8 mouse cellular contexts compared by ENCODE assay signal in the genomic region with DNA sequence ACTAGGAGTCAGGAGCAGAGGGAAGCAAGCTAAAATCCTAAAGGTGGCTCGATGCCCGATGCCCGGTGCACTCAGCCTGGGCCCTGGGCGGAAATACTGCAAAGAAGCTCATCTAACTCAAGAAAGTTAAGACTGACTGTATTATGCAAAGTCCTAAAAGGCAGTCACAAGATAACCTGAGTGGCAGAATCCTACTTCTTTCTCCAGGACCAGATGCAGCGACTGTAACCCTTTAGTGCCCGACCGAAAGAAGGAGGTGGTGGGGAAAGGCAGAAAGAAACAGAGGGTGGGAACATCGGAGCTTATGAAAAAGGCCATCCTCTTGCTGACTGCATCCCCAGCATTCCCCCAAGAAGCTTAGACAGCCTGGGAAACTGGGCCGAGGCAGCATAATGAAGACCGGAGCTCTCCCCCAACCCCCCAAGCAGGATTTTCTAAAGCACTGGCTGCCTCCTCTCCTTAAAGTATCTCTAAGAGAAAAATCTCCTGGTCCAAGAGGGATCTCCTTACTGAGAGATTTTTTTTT.
DNase-seq lines count a peak whose midpoint lies in the region; ATAC-seq and TF ChIP-seq lines count a peak whose summit lies in the region.

No protein-coding gene starts in this region.

- H3K27ac ChIP-seq in lung, embryonic 14.5 days (ENCODE audit: low read depth), result no peak overlapping the region
- peak overlapping the region; percentile 93 for H3K27ac ChIP-seq in cortical plate, adult 2 months (ENCODE audit: insufficient read depth, low read length)
- H3K27ac ChIP-seq in heart, embryonic 15.5 days, result no peak overlapping the region
- no peak overlapping the region for H3K27ac ChIP-seq in neural tube, embryonic 11.5 days (ENCODE audit: low read depth, low read length)

- no peaks in the 10 kb centered on the region for H3K27me3 ChIP-seq in lung, embryonic 14.5 days (ENCODE audit: insufficient read depth, low read length)
- no peaks in the 10 kb centered on the region for H3K27me3 ChIP-seq in heart, embryonic 15.5 days
- H3K27me3 ChIP-seq in neural tube, embryonic 11.5 days (ENCODE audit: control insufficient read depth, insufficient read depth, low read length), result no peaks in the 10 kb centered on the region

- H3K4me2 ChIP-seq in lung, embryonic 14.5 days, result peak overlapping the region; percentile 85
- H3K4me2 ChIP-seq in heart, embryonic 15.5 days, result peak overlapping the region; percentile 80
- H3K4me2 ChIP-seq in neural tube, embryonic 11.5 days (ENCODE audit: low read depth), result peak overlapping the region; percentile 69

- TF ChIP-seq POLR2A in cortical plate, adult 2 months (IDR thresholded peaks at IDR 0.05; ENCODE audit: extremely low read depth, insufficient read depth, low read length), result 0 out of 2 replicates have a peak, but pooled peaks have one; percentile 27

- no peaks in the 10 kb centered on the region for H3K4me1 ChIP-seq in lung, embryonic 14.5 days (ENCODE audit: insufficient read depth)
- H3K4me1 ChIP-seq in cortical plate, adult 2 months (ENCODE audit: control insufficient read depth, insufficient read depth, low read length), result peaks cover 2% of the 10 kb centered on the region; the same call in 1 of the 2 replicates
- no peaks in the 10 kb centered on the region; the same call in 1 of the 2 replicates for H3K4me1 ChIP-seq in heart, embryonic 15.5 days (replicated peaks)
- no peaks in the 10 kb centered on the region for H3K4me1 ChIP-seq in neural tube, embryonic 11.5 days (ENCODE audit: control insufficient read depth, insufficient read depth, low read length)

- TF ChIP-seq CTCF in lung, embryonic 14.5 days (IDR thresholded peaks at IDR 0.05; ENCODE audit: low read depth), result no peak
- no peak for TF ChIP-seq CTCF in cortical plate, adult 2 months (IDR thresholded peaks at IDR 0.05; ENCODE audit: extremely low read depth, insufficient read depth, low read length)

- peak; percentile 16; the same call in 1 of the 2 replicates for ATAC-seq in lung, embryonic 14.5 days (ENCODE audit: insufficient read depth)
- no peak for ATAC-seq in heart, embryonic 15.5 days (replicated peaks; ENCODE audit: insufficient number of reproducible peaks, insufficient read depth, low FRiP score, low read depth)
- ATAC-seq in neural tube, embryonic 11.5 days (ENCODE audit: insufficient read depth, low FRiP score, low TSS enrichment), result peak; percentile 33; the same call in 1 of the 2 replicates

- peak overlapping the region; percentile 34 for H3K9ac ChIP-seq in lung, embryonic 14.5 days
- H3K9ac ChIP-seq in heart, embryonic 15.5 days, result peak overlapping the region; percentile 14
- H3K9ac ChIP-seq in neural tube, embryonic 11.5 days (ENCODE audit: low read length), result peak overlapping the region; percentile 23

- no peaks in the 10 kb centered on the region for H3K36me3 ChIP-seq in lung, embryonic 14.5 days (ENCODE audit: insufficient read depth)
- H3K36me3 ChIP-seq in heart, embryonic 15.5 days, result no peaks in the 10 kb centered on the region
- H3K36me3 ChIP-seq in neural tube, embryonic 11.5 days (ENCODE audit: control insufficient read depth, insufficient read depth, low read length), result no peaks in the 10 kb centered on the region

- 3% methylated on average over 10 of the region's 10 CpGs for WGBS in lung, embryonic 14.5 days
- WGBS in heart, embryonic 15.5 days, result 5% methylated on average over 10 of the region's 10 CpGs
- 2% methylated on average over 10 of the region's 10 CpGs for WGBS in neural tube, embryonic 11.5 days

- DNase-seq in lung, embryonic 14.5 days, result peak; percentile 27
- no peak for DNase-seq in lung, postnatal 25 days (ENCODE audit: low spot score)
- DNase-seq in left cerebral cortex, adult 8-10 months (ENCODE audit: low spot score in 2 of 2), result peak; percentile 15 to 37
- peak; percentile 59 for DNase-seq in neural tube, embryonic 11.5 days (ENCODE audit: low spot score)
- no peak for DNase-seq in spleen, postnatal 4 days (ENCODE audit: low spot score in 2 of 2)
- no peak for DNase-seq in lung, postnatal 36 days

- H3K9me3 ChIP-seq in lung, embryonic 14.5 days (ENCODE audit: low read depth, low read length), result no peaks in the 10 kb centered on the region
- no peaks in the 10 kb centered on the region for H3K9me3 ChIP-seq in heart, embryonic 15.5 days (replicated peaks)
- H3K9me3 ChIP-seq in neural tube, embryonic 11.5 days (ENCODE audit: control insufficient read depth, low read length), result no peaks in the 10 kb centered on the region

- H3K4me3 ChIP-seq in lung, embryonic 14.5 days (ENCODE audit: low read depth, low read length), result peak overlapping the region; percentile 49
- H3K4me3 ChIP-seq in cortical plate, adult 2 months (ENCODE audit: insufficient read depth, low read length), result peak overlapping the region; percentile 81
- H3K4me3 ChIP-seq in heart, embryonic 15.5 days, result peak overlapping the region; percentile 52
- H3K4me3 ChIP-seq in neural tube, embryonic 11.5 days (ENCODE audit: low read depth, low read length), result peak overlapping the region; percentile 55

Comparison
In these comparisons a context has a peak if more than half of its experiments do, and no peak if none do; other contexts are left out.
1. DNase-seq: peak in lung, embryonic 14.5 days (single experiment), left cerebral cortex, adult 8-10 months (2 of 2) and neural tube, embryonic 11.5 days (single experiment); none in lung, postnatal 25 days (single experiment), spleen, postnatal 4 days (0 of 2) and lung, postnatal 36 days (single experiment).
2. Peak in every context shown above with its lines, with median percentiles within 50 percentile points of each other: H3K4me2 ChIP-seq, H3K4me3 ChIP-seq and H3K9ac ChIP-seq.